ENCODE assay signal across 21 mouse cellular contexts in the genomic region with DNA sequence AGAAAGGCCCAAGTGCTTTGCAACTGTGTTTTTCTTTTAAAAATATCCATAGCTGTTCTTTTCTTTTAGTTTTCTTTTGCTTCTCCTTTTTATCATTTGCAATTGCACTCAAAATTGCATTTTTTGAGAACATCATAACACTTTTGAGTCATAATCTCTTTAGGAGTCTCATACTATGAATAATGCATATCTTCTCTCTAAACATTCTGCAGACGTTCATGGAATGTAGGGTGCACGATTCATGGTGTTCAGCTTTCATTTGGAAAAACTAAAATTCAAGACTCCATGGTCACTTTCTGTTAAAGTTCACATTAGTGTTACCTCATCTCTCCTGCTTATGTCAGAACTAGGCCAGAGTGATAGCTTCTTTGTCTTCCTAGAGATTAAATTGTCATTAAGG.
DNase-seq lines count a peak whose midpoint lies in the region; ATAC-seq and TF ChIP-seq lines count a peak whose summit lies in the region.
"Had no signal": no experiment of that assay in that cellular context is flagged by ENCODE, and none has a peak within 500 bp of the region (broad histone marks: within the 10 kb centered on the region; RNA-seq: fewer than 3 reads in every experiment).

No protein-coding gene starts in this region.

- peak; percentile 92 for ATAC-seq in frontal cortex, adult (ENCODE audit: low TSS enrichment)
- ATAC-seq: activated CD4-positive, CD25-positive, alpha-beta regulatory T cell, adult 4 months; CD4-positive, CD25-positive, alpha-beta regulatory T cell, adult 4 months; Patski had no signal

- intact Hi-C loops in left cerebral cortex, adult 2 months (cut with DNase I) = loop anchor here (5.0 kb wide), 1 partner anchor 151 kb away; no protein-coding TSS in a partner anchor
- intact Hi-C loops in left cerebral cortex, postnatal 36 days (cut with DNase I) = no loop called here

- peak overlapping the region; percentile 68 for H3K27ac ChIP-seq in left cerebral cortex, adult 2 months
- peak overlapping the region; percentile 26; the same call in 1 of the 2 replicates for H3K27ac ChIP-seq in embryonic fibroblast, embryonic 13.5 days (ENCODE audit: insufficient read depth, low read length)

- TF ChIP-seq POLR2A in embryonic fibroblast, embryonic 13.5 days (IDR thresholded peaks at IDR 0.05; ENCODE audit: low read depth, low read length) = no peak

- H3K4me1 ChIP-seq in embryonic fibroblast, embryonic 13.5 days (ENCODE audit: control insufficient read depth, insufficient read depth, low read length) = no peaks in the 10 kb centered on the region

- H3K4me3 ChIP-seq in left cerebral cortex, adult 2 months = no peak overlapping the region
- no peak overlapping the region for H3K4me3 ChIP-seq in embryonic fibroblast, embryonic 13.5 days (ENCODE audit: insufficient read depth, low read length)

- no peak for DNase-seq in frontal cortex, postnatal 14 days (ENCODE audit: low spot score in 2 of 2)
- no peak for DNase-seq in left cerebral cortex, adult 2 months (ENCODE audit: extremely low spot score in 1 of 2, low spot score in 2 of 2)
- no peak for DNase-seq in left cerebral cortex, postnatal 36 days (ENCODE audit: low spot score in 2 of 2)
- peak; percentile 51 for DNase-seq in brain, adult 2 months (ENCODE audit: low read depth, low spot score)
- DNase-seq in heart, adult 9 months (ENCODE audit: low spot score in 2 of 2) = no peak
- DNase-seq in gastrocnemius, adult 18-20 months (ENCODE audit: low spot score) = no peak
- DNase-seq: adrenal gland, adult 2 months; adrenal gland, adult 8-10 months; adrenal gland, postnatal 10 days; adrenal gland, postnatal 14 days; adrenal gland, postnatal 25 days; adrenal gland, postnatal 36 days; B cell, adult 2 months; cerebellum, adult 11 months; cerebellum, adult 11-12 months; cerebellum, adult 18-20 months had no signal

- TF ChIP-seq CTCF in left cerebral cortex, adult 2 months (IDR thresholded peaks at IDR 0.05) = no peak
- TF ChIP-seq CTCF in embryonic fibroblast, embryonic 13.5 days (IDR thresholded peaks at IDR 0.05; ENCODE audit: borderline replicate concordance, insufficient read depth, low read length) = no peak
